Mouse (Mus musculus) liver, embryonic 13.5 days (tissue): ENCODE results near the gene Myom1. TPM values are rescaled to one million over a fixed set of nuclear protein-coding genes. Genes with fewer than 3 reads are reported as not detected.

ENCODE experiments used
- ATAC-seq: fragments of 200-750 bp; cut with Nextera tagmentation; 2 replicates; pipeline ENCODE4 v1.8.0; 2017; ENCODE audit warnings: low read depth, mild to moderate bottlenecking, moderate number of reproducible peaks, moderate library complexity
- DNase-seq: peaks from one replicate; pipeline ENCODE4 v3.0.0; 2022
- H3K27ac ChIP-seq: fragments of 300-500 bp; sonication (generic); 2 replicates; pipeline ENCODE4 v1.5.1; 2015; ENCODE audit warnings: moderate library complexity, mild to moderate bottlenecking, inconsistent platforms
- H3K27me3 ChIP-seq: fragments of 300-500 bp; sonication (generic); 2 replicates; pipeline ENCODE4 v1.6.1; 2015; ENCODE audit warnings: mild to moderate bottlenecking, inconsistent platforms
- H3K36me3 ChIP-seq: fragments of 300-500 bp; sonication (generic); 2 replicates; pipeline ENCODE4 v1.6.1; 2015; ENCODE audit warnings: mild to moderate bottlenecking, inconsistent platforms
- H3K4me1 ChIP-seq: fragments of 300-500 bp; sonication (generic); replicated peaks from 2 replicates; pipeline ENCODE4 v1.6.1; 2015; ENCODE audit warnings: inconsistent platforms
- H3K4me2 ChIP-seq: fragments of 300-500 bp; sonication (generic); 2 replicates; pipeline ENCODE4 v1.6.1; 2015; ENCODE audit warnings: inconsistent platforms, mild to moderate bottlenecking, moderate library complexity
- H3K4me3 ChIP-seq: fragments of 300-500 bp; sonication (generic); replicated peaks from 2 replicates; pipeline ENCODE4 v1.5.1; 2015; ENCODE audit warnings: mild to moderate bottlenecking, inconsistent platforms
- H3K9ac ChIP-seq: fragments of 300-500 bp; sonication (generic); 2 replicates; pipeline ENCODE4 v1.6.1; 2015; ENCODE audit warnings: mild to moderate bottlenecking, inconsistent platforms
- H3K9me3 ChIP-seq: fragments of 300-500 bp; sonication (generic); replicated peaks from 2 replicates; pipeline ENCODE4 v1.6.1; 2016; ENCODE audit warnings: inconsistent platforms
- WGBS: fragments of 180-500 bp; shearing (Covaris S2); methylation state at CpG from one replicate; pipeline ENCODE4 v1.1.7; 2015; ENCODE audit not compliant: insufficient replicate concordance; 5-methylcytosine and 5-hydroxymethylcytosine counted together
- polyA plus RNA-seq: library from polyadenylated mRNA; unstranded; fragments of >200 nt; fragmentation: Nextera tagmentation; extraction: Ambion mirVana; gene quantifications from 2 replicates; pipeline ENCODE4 v1.2.1, GENCODE M21; 2015

Gene Myom1
- polyA plus RNA-seq, 1 experiment from 2014 or later = 2.1 TPM

DNA sequence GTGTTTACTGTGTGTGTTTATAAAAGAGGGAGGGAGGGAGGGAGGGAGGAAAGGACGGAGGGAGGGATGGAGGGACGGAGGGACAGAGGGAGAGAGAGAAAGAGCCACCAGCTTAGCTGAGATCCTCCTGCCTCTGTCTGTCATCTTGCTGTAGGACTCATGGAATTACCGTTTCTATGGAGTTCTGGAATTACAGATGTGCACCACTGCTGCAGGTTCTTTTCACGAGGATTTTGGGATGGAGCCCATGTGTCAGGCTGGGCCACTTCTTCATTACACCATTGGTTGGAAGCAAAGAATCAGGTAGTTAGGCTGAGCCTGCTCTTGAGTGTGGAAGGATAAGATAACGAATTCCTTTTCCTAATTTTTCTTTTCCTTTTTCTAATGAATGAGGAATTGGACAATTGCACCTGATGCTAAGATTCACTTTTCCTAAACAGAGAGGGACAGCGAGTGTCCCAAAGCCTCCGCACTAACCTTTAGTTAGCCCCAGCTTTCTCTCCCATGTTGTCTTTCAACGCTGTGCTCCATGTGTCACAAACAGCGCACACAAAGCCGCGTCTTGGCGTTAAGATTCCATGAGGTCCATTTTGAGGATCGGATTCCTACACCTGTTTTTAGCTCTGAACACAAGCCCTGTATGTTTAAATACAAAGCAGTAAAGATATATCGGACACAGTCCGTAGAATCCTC is 16.3 kb downstream of the Myom1 start:
- no peaks in the 10 kb centered on the region for H3K27me3 ChIP-seq
- no peak overlapping the region for H3K27ac ChIP-seq
- no peaks in the 10 kb centered on the region for H3K9me3 ChIP-seq
- no peak overlapping the region for H3K4me2 ChIP-seq
- H3K36me3 ChIP-seq = no peaks in the 10 kb centered on the region
- WGBS = 70% methylated on average over 15 of the region's 15 CpGs
- no peak for DNase-seq
- no peak for ATAC-seq
- H3K4me1 ChIP-seq = peaks cover 9% of the 10 kb centered on the region
- H3K9ac ChIP-seq = no peak overlapping the region
- no peak overlapping the region for H3K4me3 ChIP-seq

DNA sequence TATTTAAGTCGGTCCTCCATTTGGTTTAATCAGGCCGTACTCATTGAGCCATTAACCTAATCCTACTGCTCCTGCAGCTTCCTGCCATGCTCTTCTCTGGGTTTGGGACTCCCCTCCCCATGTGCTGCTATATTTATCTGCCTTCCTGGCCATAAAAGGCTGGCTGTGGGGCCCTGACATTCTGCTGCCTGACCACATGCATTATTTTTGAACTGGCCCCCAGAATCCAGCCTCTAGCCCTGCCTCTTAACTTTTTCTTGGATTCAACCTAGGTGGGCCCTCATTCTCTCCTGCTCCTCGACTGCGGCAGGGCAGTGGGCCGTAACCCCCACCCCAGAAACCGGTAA is 16.8 kb downstream of the Myom1 start:
- Histone ChIP-seq H3K36me3 (no peaks in the 10 kb centered on the region), H3K4me2 (0 out of 2 replicates have a peak overlapping the region, but pooled peaks have one; percentile 2), H3K27me3 (no peaks in the 10 kb centered on the region), H3K4me3 (no peak overlapping the region; the same call in 1 of the 2 replicates), H3K27ac (no peak overlapping the region), H3K9ac (0 out of 2 replicates have a peak overlapping the region, but pooled peaks have one; percentile 31), H3K4me1 (peaks cover 9% of the 10 kb centered on the region), H3K9me3 (no peaks in the 10 kb centered on the region)
- DNase-seq (no peak), ATAC-seq (no peak)
- 25% methylated on average over 6 of the region's 6 CpGs for WGBS

GRCm38 (mm10) chr17:71019860-71020259 is 17.4 kb downstream of the Myom1 start:
- no peak for ATAC-seq
- no peak overlapping the region for H3K9ac ChIP-seq
- no peak overlapping the region for H3K27ac ChIP-seq
- no peaks in the 10 kb centered on the region for H3K9me3 ChIP-seq
- DNase-seq = no peak
- no peak overlapping the region; the same call in 1 of the 2 replicates for H3K4me3 ChIP-seq
- no peaks in the 10 kb centered on the region for H3K36me3 ChIP-seq
- 58% methylated on average over 9 of the region's 9 CpGs for WGBS
- H3K4me1 ChIP-seq = peaks cover 9% of the 10 kb centered on the region
- 0 out of 2 replicates have a peak overlapping the region, but pooled peaks have one; percentile 2 for H3K4me2 ChIP-seq
- no peaks in the 10 kb centered on the region for H3K27me3 ChIP-seq

- Histone ChIP-seq H3K9me3 (no peaks in the 10 kb centered on the region), H3K36me3 (no peaks in the 10 kb centered on the region), H3K4me2 (no peak overlapping the region), H3K27me3 (no peaks in the 10 kb centered on the region), H3K27ac (no peak overlapping the region), H3K4me1 (peaks cover 9% of the 10 kb centered on the region), H3K9ac (no peak overlapping the region), H3K4me3 (no peak overlapping the region)
- DNase-seq = no peak
- WGBS = 75% methylated on average over 13 of the region's 13 CpGs
- ATAC-seq = no peak
Measured at GRCm38 (mm10) chr17:71022841-71023240, 20.4 kb downstream of the Myom1 start.

GRCm38 (mm10) chr17:71024071-71024470 is 21.6 kb downstream of the Myom1 start:
- Histone ChIP-seq H3K9me3 (no peaks in the 10 kb centered on the region), H3K36me3 (no peaks in the 10 kb centered on the region), H3K4me3 (no peak overlapping the region), H3K9ac (no peak overlapping the region), H3K4me1 (peaks cover 9% of the 10 kb centered on the region), H3K27ac (no peak overlapping the region), H3K4me2 (no peak overlapping the region), H3K27me3 (no peaks in the 10 kb centered on the region)
- ATAC-seq (no peak), DNase-seq (no peak)
- 81% methylated on average over 10 of the region's 10 CpGs for WGBS

GRCm38 (mm10) chr17:71025922-71026321 is 23.5 kb downstream of the Myom1 start:
- Histone ChIP-seq H3K4me1 (no peaks in the 10 kb centered on the region), H3K27me3 (no peaks in the 10 kb centered on the region), H3K27ac (no peak overlapping the region), H3K9me3 (no peaks in the 10 kb centered on the region), H3K4me3 (no peak overlapping the region), H3K4me2 (no peak overlapping the region), H3K9ac (no peak overlapping the region), H3K36me3 (no peaks in the 10 kb centered on the region)
- 71% methylated on average over 8 of the region's 8 CpGs for WGBS
- ATAC-seq (no peak), DNase-seq (no peak)

- H3K4me3 ChIP-seq = no peak overlapping the region
- WGBS = 70% methylated on average over 3 of the region's 3 CpGs
- DNase-seq = no peak
- no peak overlapping the region for H3K9ac ChIP-seq
- H3K4me2 ChIP-seq = no peak overlapping the region
- no peaks in the 10 kb centered on the region for H3K27me3 ChIP-seq
- H3K4me1 ChIP-seq = no peaks in the 10 kb centered on the region
- no peaks in the 10 kb centered on the region for H3K9me3 ChIP-seq
- ATAC-seq = no peak
- H3K27ac ChIP-seq = no peak overlapping the region
- no peaks in the 10 kb centered on the region for H3K36me3 ChIP-seq
Measured at GRCm38 (mm10) chr17:71027186-71027585, 24.8 kb downstream of the Myom1 start.

- DNase-seq (no peak), ATAC-seq (no peak)
- Histone ChIP-seq H3K9ac (no peak overlapping the region), H3K27me3 (no peaks in the 10 kb centered on the region), H3K36me3 (no peaks in the 10 kb centered on the region), H3K27ac (no peak overlapping the region), H3K4me1 (no peaks in the 10 kb centered on the region), H3K4me2 (no peak overlapping the region), H3K4me3 (no peak overlapping the region), H3K9me3 (no peaks in the 10 kb centered on the region)
- WGBS = 80% methylated on average over 10 of the region's 10 CpGs
Measured at GRCm38 (mm10) chr17:71032719-71033118, 30.3 kb downstream of the Myom1 start.

- no peak overlapping the region for H3K9ac ChIP-seq
- H3K4me3 ChIP-seq = no peak overlapping the region
- no peaks in the 10 kb centered on the region for H3K27me3 ChIP-seq
- WGBS = 59% methylated on average over 5 of the region's 5 CpGs
- DNase-seq = no peak
- no peak for ATAC-seq
- H3K27ac ChIP-seq = no peak overlapping the region
- H3K9me3 ChIP-seq = no peaks in the 10 kb centered on the region
- no peaks in the 10 kb centered on the region for H3K4me1 ChIP-seq
- no peak overlapping the region for H3K4me2 ChIP-seq
- H3K36me3 ChIP-seq = no peaks in the 10 kb centered on the region
Measured at GRCm38 (mm10) chr17:71034472-71034871, 32.0 kb downstream of the Myom1 start.

DNA sequence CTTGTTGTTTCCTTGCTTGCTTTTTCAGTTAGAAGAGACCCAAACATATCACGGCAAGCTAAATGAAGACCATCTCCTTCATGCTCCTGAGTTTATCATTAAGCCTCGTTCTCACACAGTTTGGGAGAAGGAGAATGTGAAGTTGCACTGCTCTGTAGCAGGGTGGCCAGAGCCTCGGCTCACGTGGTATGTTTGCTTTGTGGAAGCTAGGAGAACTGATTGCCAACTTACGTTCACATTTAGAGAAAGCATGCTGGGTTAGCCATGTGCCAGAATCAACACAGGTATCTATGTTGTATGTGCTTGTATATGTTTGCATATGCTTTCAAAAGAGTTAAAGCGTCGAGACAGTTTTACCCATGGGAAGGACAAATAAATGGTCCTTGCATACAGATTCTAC is 34.8 kb downstream of the Myom1 start:
- no peak overlapping the region for H3K4me2 ChIP-seq
- H3K4me1 ChIP-seq = no peaks in the 10 kb centered on the region
- H3K27ac ChIP-seq = no peak overlapping the region
- no peak for ATAC-seq
- H3K4me3 ChIP-seq = no peak overlapping the region
- H3K36me3 ChIP-seq = no peaks in the 10 kb centered on the region
- no peaks in the 10 kb centered on the region for H3K9me3 ChIP-seq
- 77% methylated on average over 7 of the region's 7 CpGs for WGBS
- no peaks in the 10 kb centered on the region for H3K27me3 ChIP-seq
- no peak overlapping the region for H3K9ac ChIP-seq
- DNase-seq = no peak

GRCm38 (mm10) chr17:71038812-71039211 is 36.4 kb downstream of the Myom1 start:
- Histone ChIP-seq H3K4me1 (0 out of 2 replicates have a peak, but pooled peaks cover 5% of the 10 kb centered on the region), H3K36me3 (no peaks in the 10 kb centered on the region)
- no peak for ATAC-seq

More at GRCm38 (mm10) chr17:71038812-71039211, 36.4 kb downstream of the Myom1 start:
- DNase-seq = no peak
- Histone ChIP-seq H3K4me2 (no peak overlapping the region), H3K27ac (no peak overlapping the region), H3K9ac (no peak overlapping the region), H3K4me3 (no peak overlapping the region), H3K9me3 (no peaks in the 10 kb centered on the region), H3K27me3 (no peaks in the 10 kb centered on the region)
- WGBS = 68% methylated on average over 5 of the region's 5 CpGs
